Mouse (Mus musculus): ENCODE measurements around the gene Pak4. TPM values are rescaled to one million over a fixed set of nuclear protein-coding genes. Genes with fewer than 3 reads are reported as not detected.
A peak's percentile ranks its signal among the peaks of the same experiment; 100 is the strongest.

Pak4 gene
- polyA plus RNA-seq (2014; fragmentation: Nextera tagmentation; extraction: Ambion mirVana) = 21.1 and 22.1 TPM in 2 replicates

- Histone ChIP-seq H3K4me2 (ENCODE audit: low read length) (peak within 1 kb of the TSS; percentile 92), H3K36me3 (ENCODE audit: control insufficient read depth, insufficient read depth, low read length) (peaks cover 7% of the 10 kb centered on the region; the same call in 1 of the 2 replicates), H3K27ac (replicated peaks in 1 of 2; ENCODE audit: control insufficient read depth in 1 of 2, insufficient read depth in 1 of 2, low read depth in 2 of 2, low read length in 2 of 2) (peak within 1 kb of the TSS; percentile 13 to 62; a peak in 3 of 4 replicates), H3K27me3 (ENCODE audit: control insufficient read depth, insufficient read depth, low read length) (no peaks in the 10 kb centered on the region), H3K4me3 (ENCODE audit: control insufficient read depth in 1 of 2, insufficient read depth in 1 of 2, low read depth in 1 of 2, low read length in 2 of 2) (peak within 1 kb of the TSS; percentile 63 to 79), H3K4me1 (ENCODE audit: control insufficient read depth in 2 of 2, insufficient read depth in 2 of 2, low read length in 2 of 2) (peaks cover 26 to 44% of the 10 kb centered on the region in 2 experiments), H3K9ac (ENCODE audit: low read length) (peak within 1 kb of the TSS; percentile 83), H3K9me3 (ENCODE audit: control insufficient read depth, low read length) (no peaks in the 10 kb centered on the region)
- ATAC-seq (ENCODE audit: insufficient number of reproducible peaks, insufficient read depth, low FRiP score, low read depth) = peak; percentile 96
- whole genome bisulfite sequencing = under 1% methylated on average over 66 of the region's 66 CpGs
Observed at GRCm38 (mm10) chr7:28597642-28598446, at the start of gene Pak4, which contains the start of gene Samd4b. Gene Pak4 (minus strand): TSS chr7:28598185. Gene Samd4b (minus strand): TSS chr7:28598144.

GRCm38 (mm10) chr7:28647016-28647415 lies 49.0 kb upstream of the Pak4 start:
- Histone ChIP-seq H3K9me3 (ENCODE audit: control insufficient read depth, low read length) (peaks cover 2% of the 10 kb centered on the region; the same call in 1 of the 2 replicates), H3K36me3 (ENCODE audit: control insufficient read depth, insufficient read depth, low read length) (no peaks in the 10 kb centered on the region), H3K27ac (replicated peaks in 1 of 2; ENCODE audit: control insufficient read depth in 1 of 2, insufficient read depth in 1 of 2, low read depth in 2 of 2, low read length in 2 of 2) (no peak overlapping the region), H3K4me2 (ENCODE audit: low read length) (no peak overlapping the region), H3K4me1 (ENCODE audit: control insufficient read depth in 2 of 2, insufficient read depth in 2 of 2, low read length in 2 of 2) (no peaks in the 10 kb centered on the region), H3K9ac (ENCODE audit: low read length) (no peak overlapping the region), H3K27me3 (ENCODE audit: control insufficient read depth, insufficient read depth, low read length) (no peaks in the 10 kb centered on the region), H3K4me3 (ENCODE audit: control insufficient read depth in 1 of 2, insufficient read depth in 1 of 2, low read depth in 1 of 2, low read length in 2 of 2) (no peak overlapping the region)
- WGBS = 52% methylated on average over 7 of the region's 7 CpGs
- no peak for ATAC-seq (ENCODE audit: insufficient number of reproducible peaks, insufficient read depth, low FRiP score, low read depth)

- 83% methylated on average over 2 of the region's 2 CpGs for WGBS
- no peak overlapping the region for H3K9ac ChIP-seq (ENCODE audit: low read length)
- H3K36me3 ChIP-seq (ENCODE audit: control insufficient read depth, insufficient read depth, low read length) = no peaks in the 10 kb centered on the region
- H3K27ac ChIP-seq (replicated peaks in 1 of 2; ENCODE audit: control insufficient read depth in 1 of 2, insufficient read depth in 1 of 2, low read depth in 2 of 2, low read length in 2 of 2) = no peak overlapping the region
- H3K4me3 ChIP-seq (ENCODE audit: control insufficient read depth in 1 of 2, insufficient read depth in 1 of 2, low read depth in 1 of 2, low read length in 2 of 2) = no peak overlapping the region
- H3K4me2 ChIP-seq (ENCODE audit: low read length) = no peak overlapping the region
- H3K27me3 ChIP-seq (ENCODE audit: control insufficient read depth, insufficient read depth, low read length) = no peaks in the 10 kb centered on the region
- H3K9me3 ChIP-seq (ENCODE audit: control insufficient read depth, low read length) = peaks cover under 1% of the 10 kb centered on the region; the same call in 1 of the 2 replicates
- no peak for ATAC-seq (ENCODE audit: insufficient number of reproducible peaks, insufficient read depth, low FRiP score, low read depth)
- H3K4me1 ChIP-seq (ENCODE audit: control insufficient read depth in 2 of 2, insufficient read depth in 2 of 2, low read length in 2 of 2) = no peaks in the 10 kb centered on the region
Observed at GRCm38 (mm10) chr7:28645947-28646475, 48.0 kb upstream of the Pak4 start.

- 74% methylated on average over 6 of the region's 6 CpGs for WGBS
- H3K36me3 ChIP-seq (ENCODE audit: control insufficient read depth, insufficient read depth, low read length) = no peaks in the 10 kb centered on the region
- no peak for ATAC-seq (ENCODE audit: insufficient number of reproducible peaks, insufficient read depth, low FRiP score, low read depth)
- H3K9ac ChIP-seq (ENCODE audit: low read length) = no peak overlapping the region
- no peak overlapping the region for H3K27ac ChIP-seq (replicated peaks in 1 of 2; ENCODE audit: control insufficient read depth in 1 of 2, insufficient read depth in 1 of 2, low read depth in 2 of 2, low read length in 2 of 2)
- H3K4me2 ChIP-seq (ENCODE audit: low read length) = no peak overlapping the region
- H3K27me3 ChIP-seq (ENCODE audit: control insufficient read depth, insufficient read depth, low read length) = no peaks in the 10 kb centered on the region
- no peak overlapping the region for H3K4me3 ChIP-seq (ENCODE audit: control insufficient read depth in 1 of 2, insufficient read depth in 1 of 2, low read depth in 1 of 2, low read length in 2 of 2)
- H3K9me3 ChIP-seq (ENCODE audit: control insufficient read depth, low read length) = no peaks in the 10 kb centered on the region
- H3K4me1 ChIP-seq (ENCODE audit: control insufficient read depth in 2 of 2, insufficient read depth in 2 of 2, low read length in 2 of 2) = no peaks in the 10 kb centered on the region
Observed at GRCm38 (mm10) chr7:28645366-28645765, 47.4 kb upstream of the Pak4 start.

GRCm38 (mm10) chr7:28641546-28641945 lies 43.6 kb upstream of the Pak4 start:
- H3K27ac ChIP-seq (replicated peaks in 1 of 2; ENCODE audit: control insufficient read depth in 1 of 2, insufficient read depth in 1 of 2, low read depth in 2 of 2, low read length in 2 of 2) = no peak overlapping the region
- no peak for ATAC-seq (ENCODE audit: insufficient number of reproducible peaks, insufficient read depth, low FRiP score, low read depth)
- H3K9ac ChIP-seq (ENCODE audit: low read length) = no peak overlapping the region
- no peak overlapping the region for H3K4me2 ChIP-seq (ENCODE audit: low read length)
- no peaks in the 10 kb centered on the region for H3K36me3 ChIP-seq (ENCODE audit: control insufficient read depth, insufficient read depth, low read length)
- H3K4me3 ChIP-seq (ENCODE audit: control insufficient read depth in 1 of 2, insufficient read depth in 1 of 2, low read depth in 1 of 2, low read length in 2 of 2) = no peak overlapping the region
- 58% methylated on average over 8 of the region's 8 CpGs for WGBS
- no peaks in the 10 kb centered on the region for H3K4me1 ChIP-seq (ENCODE audit: control insufficient read depth in 2 of 2, insufficient read depth in 2 of 2, low read length in 2 of 2)
- H3K27me3 ChIP-seq (ENCODE audit: control insufficient read depth, insufficient read depth, low read length) = no peaks in the 10 kb centered on the region
- no peaks in the 10 kb centered on the region for H3K9me3 ChIP-seq (ENCODE audit: control insufficient read depth, low read length)

GRCm38 (mm10) chr7:28637511-28637910 lies 39.5 kb upstream of the Pak4 start:
- no peak for ATAC-seq (ENCODE audit: insufficient number of reproducible peaks, insufficient read depth, low FRiP score, low read depth)
- H3K9ac ChIP-seq (ENCODE audit: low read length) = no peak overlapping the region; the same call in 1 of the 2 replicates
- H3K27me3 ChIP-seq (ENCODE audit: control insufficient read depth, insufficient read depth, low read length) = no peaks in the 10 kb centered on the region
- no peak overlapping the region for H3K4me2 ChIP-seq (ENCODE audit: low read length)
- WGBS = 8% methylated on average over 8 of the region's 8 CpGs
- H3K27ac ChIP-seq (replicated peaks in 1 of 2; ENCODE audit: control insufficient read depth in 1 of 2, insufficient read depth in 1 of 2, low read depth in 2 of 2, low read length in 2 of 2) = no peak overlapping the region
- H3K4me1 ChIP-seq (ENCODE audit: control insufficient read depth in 2 of 2, insufficient read depth in 2 of 2, low read length in 2 of 2) = no peaks in the 10 kb centered on the region; a peak in 1 of 4 replicates
- H3K4me3 ChIP-seq (ENCODE audit: control insufficient read depth in 1 of 2, insufficient read depth in 1 of 2, low read depth in 1 of 2, low read length in 2 of 2) = no peak overlapping the region
- H3K9me3 ChIP-seq (ENCODE audit: control insufficient read depth, low read length) = no peaks in the 10 kb centered on the region
- H3K36me3 ChIP-seq (ENCODE audit: control insufficient read depth, insufficient read depth, low read length) = no peaks in the 10 kb centered on the region

- Histone ChIP-seq H3K4me1 (ENCODE audit: control insufficient read depth in 2 of 2, insufficient read depth in 2 of 2, low read length in 2 of 2) (peaks cover 2 to 5% of the 10 kb centered on the region in 2 experiments; a peak in 2 of 4 replicates), H3K4me3 (ENCODE audit: control insufficient read depth in 1 of 2, insufficient read depth in 1 of 2, low read depth in 1 of 2, low read length in 2 of 2) (no peak overlapping the region), H3K27ac (replicated peaks in 1 of 2; ENCODE audit: control insufficient read depth in 1 of 2, insufficient read depth in 1 of 2, low read depth in 2 of 2, low read length in 2 of 2) (no peak overlapping the region), H3K9ac (ENCODE audit: low read length) (no peak overlapping the region), H3K4me2 (ENCODE audit: low read length) (no peak overlapping the region), H3K36me3 (ENCODE audit: control insufficient read depth, insufficient read depth, low read length) (no peaks in the 10 kb centered on the region), H3K9me3 (ENCODE audit: control insufficient read depth, low read length) (no peaks in the 10 kb centered on the region), H3K27me3 (ENCODE audit: control insufficient read depth, insufficient read depth, low read length) (peaks cover 26% of the 10 kb centered on the region)
- 50% methylated on average over 4 of the region's 4 CpGs for WGBS
- ATAC-seq (ENCODE audit: insufficient number of reproducible peaks, insufficient read depth, low FRiP score, low read depth) = no peak
Observed at GRCm38 (mm10) chr7:28634128-28634527, 36.1 kb upstream of the Pak4 start.

All from heart, embryonic 14.5 days (tissue).